Comparison of ENCODE assay signal across 9 mouse cellular contexts in the genomic region with DNA sequence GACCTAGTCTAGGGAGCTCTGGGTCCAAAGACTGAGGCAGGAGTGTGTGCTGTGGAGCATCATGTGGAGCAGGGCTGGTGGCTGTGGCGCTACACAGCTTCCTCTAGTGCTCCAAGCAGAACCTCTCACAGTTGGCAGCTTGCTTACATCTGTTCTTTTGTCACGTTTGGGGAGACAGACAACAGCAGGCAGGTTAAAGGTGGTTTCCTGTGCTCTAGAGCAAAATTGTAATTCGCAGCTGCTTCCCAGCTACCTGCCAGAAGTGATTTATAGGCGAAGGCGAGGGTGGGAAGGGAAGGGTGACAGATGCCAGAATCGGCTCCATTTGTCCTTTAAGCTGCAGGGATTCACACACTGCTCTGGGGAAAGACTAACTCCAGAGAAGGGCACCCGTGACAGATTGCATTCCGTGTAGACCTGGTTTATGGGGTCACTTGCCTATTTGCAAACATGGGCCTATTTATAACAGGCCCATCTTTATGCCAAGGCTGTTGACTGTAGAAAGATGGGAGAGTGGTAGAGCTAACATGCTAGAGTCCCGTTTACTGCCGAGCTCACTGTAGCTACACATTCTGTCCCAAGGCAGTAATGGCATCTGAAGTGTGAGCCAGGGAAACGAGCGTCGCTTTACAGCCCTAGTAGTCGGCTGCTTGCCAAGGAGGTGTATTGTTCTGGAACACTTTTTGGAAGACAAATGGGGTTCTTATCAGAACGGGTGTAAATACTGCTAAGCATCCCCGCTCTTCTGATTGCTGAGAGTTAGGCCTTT.
DNase-seq lines count a peak whose midpoint lies in the region; ATAC-seq and TF ChIP-seq lines count a peak whose summit lies in the region.
"Had no signal": no experiment of that assay in that cellular context is flagged by ENCODE, and none has a peak within 500 bp of the region (broad histone marks: within the 10 kb centered on the region; RNA-seq: fewer than 3 reads in every experiment).

No protein-coding gene starts in this region.

- DNase-seq in gastrocnemius, adult 2 months, result no peak
- DNase-seq in gastrocnemius, postnatal 36 days, result no peak
- DNase-seq in limb, embryonic 11.5 days (ENCODE audit: low spot score), result peak; percentile 49
- DNase-seq in lung, postnatal 25 days (ENCODE audit: low spot score), result no peak
- DNase-seq in layer of hippocampus, adult 9-10 months (ENCODE audit: low spot score), result no peak
- DNase-seq in spleen, postnatal 36 days (ENCODE audit: low spot score in 2 of 2), result no peak
- DNase-seq: layer of hippocampus, postnatal 36 days had no signal

- peak overlapping the region; percentile 38 for H3K27ac ChIP-seq in gastrocnemius, adult 2 months
- peak overlapping the region; percentile 58 for H3K27ac ChIP-seq in brown adipose tissue, adult 24 weeks (replicated peaks; ENCODE audit: low read depth, low read length)
- H3K27ac ChIP-seq in hindbrain, embryonic 12.5 days, result peak overlapping the region; percentile 52; the same call in 1 of the 2 replicates
- H3K27ac ChIP-seq in limb, embryonic 11.5 days (replicated peaks; ENCODE audit: low read depth, low read length), result no peak overlapping the region

- no peaks in the 10 kb centered on the region for H3K27me3 ChIP-seq in hindbrain, embryonic 12.5 days
- H3K27me3 ChIP-seq in limb, embryonic 11.5 days (ENCODE audit: control insufficient read depth, insufficient read depth, low read length), result no peaks in the 10 kb centered on the region

- H3K9me3 ChIP-seq in hindbrain, embryonic 12.5 days (replicated peaks), result no peaks in the 10 kb centered on the region
- H3K9me3 ChIP-seq in limb, embryonic 11.5 days (ENCODE audit: control insufficient read depth, low read length), result no peaks in the 10 kb centered on the region

- H3K4me2 ChIP-seq in hindbrain, embryonic 12.5 days (replicated peaks), result no peak overlapping the region
- H3K4me2 ChIP-seq in limb, embryonic 11.5 days (ENCODE audit: low read depth, severe bottlenecking), result no peak overlapping the region

- 66% methylated on average over 16 of the region's 16 CpGs for WGBS in hindbrain, embryonic 12.5 days
- WGBS in limb, embryonic 11.5 days, result 25% methylated on average over 16 of the region's 16 CpGs

- intact Hi-C loops in gastrocnemius, adult 2 months (cut with DNase I), result loop anchor here (5.0 kb wide), 1 partner anchor 89 kb away; a partner anchor contains a TSS
- intact Hi-C loops in gastrocnemius, postnatal 36 days (cut with DNase I), result no loop called here

- H3K36me3 ChIP-seq in hindbrain, embryonic 12.5 days, result peaks cover 41% of the 10 kb centered on the region
- H3K36me3 ChIP-seq in limb, embryonic 11.5 days (ENCODE audit: control insufficient read depth, insufficient read depth, low read length), result peaks cover 18% of the 10 kb centered on the region; the same call in 1 of the 2 replicates

- H3K9ac ChIP-seq in hindbrain, embryonic 12.5 days, result no peak overlapping the region
- H3K9ac ChIP-seq in limb, embryonic 11.5 days (ENCODE audit: low read length), result no peak overlapping the region

- peaks cover 40% of the 10 kb centered on the region for H3K4me1 ChIP-seq in brown adipose tissue, adult 24 weeks (ENCODE audit: control insufficient read depth, insufficient read depth, insufficient read length, low read length)
- peaks cover 5% of the 10 kb centered on the region for H3K4me1 ChIP-seq in hindbrain, embryonic 12.5 days
- 0 out of 2 replicates have a peak, but pooled peaks cover 3% of the 10 kb centered on the region for H3K4me1 ChIP-seq in limb, embryonic 11.5 days (ENCODE audit: control insufficient read depth, insufficient read depth, low read length)

- no peak for TF ChIP-seq CTCF in gastrocnemius, adult 2 months (IDR thresholded peaks at IDR 0.05)

- peak; percentile 67; the same call in 1 of the 2 replicates for ATAC-seq in hindbrain, embryonic 12.5 days (ENCODE audit: low FRiP score)
- ATAC-seq in limb, embryonic 11.5 days (ENCODE audit: insufficient number of reproducible peaks, low FRiP score, low TSS enrichment, low read depth), result no peak

- peak overlapping the region; percentile 2 for H3K4me3 ChIP-seq in gastrocnemius, adult 2 months
- H3K4me3 ChIP-seq in brown adipose tissue, adult 24 weeks (ENCODE audit: insufficient read depth, low read depth, low read length), result no peak overlapping the region
- no peak overlapping the region for H3K4me3 ChIP-seq in hindbrain, embryonic 12.5 days
- no peak overlapping the region for H3K4me3 ChIP-seq in limb, embryonic 11.5 days (ENCODE audit: low read depth, low read length)
